Mouse (Mus musculus) midbrain, embryonic 11.5 days (tissue): Measurements from ENCODE around the gene Gsc2. TPM values are rescaled to one million over a fixed set of nuclear protein-coding genes. Genes with fewer than 3 reads are reported as not detected.
"Not testable (repeated sequence)": the region's sequence is repeated elsewhere in the genome, so short reads cannot be mapped to it uniquely, and the experiment has no call there.

Source experiments
- ATAC-seq: fragments of 200-750 bp; cut with Nextera tagmentation; 2 replicates; pipeline ENCODE4 v1.8.0; 2017; ENCODE audit warnings: moderate TSS enrichment, moderate library complexity; ENCODE audit not compliant: low FRiP score
- DNase-seq: peaks from one replicate; pipeline ENCODE4 v3.0.0; 2015; ENCODE audit warnings: low spot score; ENCODE audit errors: missing footprints
- H3K27ac ChIP-seq: fragments of 300-500 bp; sonication (generic); 2 replicates; pipeline ENCODE4 v1.5.1; 2014; ENCODE audit warnings: low read depth, low read length
- H3K27me3 ChIP-seq: fragments of 300-500 bp; sonication (generic); 2 replicates; pipeline ENCODE4 v1.6.1; 2014; ENCODE audit warnings: mild to moderate bottlenecking, low read length, moderate library complexity, mixed read lengths; ENCODE audit not compliant: control insufficient read depth, insufficient read depth
- H3K36me3 ChIP-seq: fragments of 300-500 bp; sonication (generic); 2 replicates; pipeline ENCODE4 v1.6.1; 2014; ENCODE audit warnings: mild to moderate bottlenecking, low read length, moderate library complexity, mixed read lengths; ENCODE audit not compliant: control insufficient read depth, insufficient read depth
- H3K4me1 ChIP-seq: fragments of 300-500 bp; sonication (generic); 2 replicates; pipeline ENCODE4 v1.6.1; 2014; ENCODE audit warnings: low read length; ENCODE audit not compliant: control insufficient read depth, insufficient read depth
- H3K4me2 ChIP-seq: fragments of 300-500 bp; sonication (generic); 2 replicates; pipeline ENCODE4 v1.6.1; 2014; ENCODE audit warnings: mild to moderate bottlenecking, moderate library complexity
- H3K4me3 ChIP-seq: fragments of 300-500 bp; sonication (generic); 2 replicates; pipeline ENCODE4 v1.5.1; 2014; ENCODE audit warnings: low read depth, low read length
- H3K9ac ChIP-seq: fragments of 300-500 bp; sonication (generic); 2 replicates; pipeline ENCODE4 v1.6.1; 2014; ENCODE audit warnings: low read length
- H3K9me3 ChIP-seq: fragments of 300-500 bp; sonication (generic); 2 replicates; pipeline ENCODE4 v1.6.1; 2016; ENCODE audit warnings: low read length; ENCODE audit not compliant: control insufficient read depth
- WGBS: fragments of 180-500 bp; shearing (Covaris S2); extraction: QIAGEN DNeasy Blood & Tissue Kit; methylation state at CpG from one replicate; pipeline ENCODE4 v1.1.7; 2014; 5-methylcytosine and 5-hydroxymethylcytosine counted together
- polyA plus RNA-seq: library from polyadenylated mRNA; unstranded; fragments of >200 nt; fragmentation: Nextera tagmentation; extraction: Ambion mirVana; gene quantifications from 2 replicates; pipeline ENCODE4 v1.2.1, GENCODE M21; 2014

Gsc2 gene
- polyA plus RNA-seq, result 0.95 and 1.1 TPM in 2 replicates

DNA sequence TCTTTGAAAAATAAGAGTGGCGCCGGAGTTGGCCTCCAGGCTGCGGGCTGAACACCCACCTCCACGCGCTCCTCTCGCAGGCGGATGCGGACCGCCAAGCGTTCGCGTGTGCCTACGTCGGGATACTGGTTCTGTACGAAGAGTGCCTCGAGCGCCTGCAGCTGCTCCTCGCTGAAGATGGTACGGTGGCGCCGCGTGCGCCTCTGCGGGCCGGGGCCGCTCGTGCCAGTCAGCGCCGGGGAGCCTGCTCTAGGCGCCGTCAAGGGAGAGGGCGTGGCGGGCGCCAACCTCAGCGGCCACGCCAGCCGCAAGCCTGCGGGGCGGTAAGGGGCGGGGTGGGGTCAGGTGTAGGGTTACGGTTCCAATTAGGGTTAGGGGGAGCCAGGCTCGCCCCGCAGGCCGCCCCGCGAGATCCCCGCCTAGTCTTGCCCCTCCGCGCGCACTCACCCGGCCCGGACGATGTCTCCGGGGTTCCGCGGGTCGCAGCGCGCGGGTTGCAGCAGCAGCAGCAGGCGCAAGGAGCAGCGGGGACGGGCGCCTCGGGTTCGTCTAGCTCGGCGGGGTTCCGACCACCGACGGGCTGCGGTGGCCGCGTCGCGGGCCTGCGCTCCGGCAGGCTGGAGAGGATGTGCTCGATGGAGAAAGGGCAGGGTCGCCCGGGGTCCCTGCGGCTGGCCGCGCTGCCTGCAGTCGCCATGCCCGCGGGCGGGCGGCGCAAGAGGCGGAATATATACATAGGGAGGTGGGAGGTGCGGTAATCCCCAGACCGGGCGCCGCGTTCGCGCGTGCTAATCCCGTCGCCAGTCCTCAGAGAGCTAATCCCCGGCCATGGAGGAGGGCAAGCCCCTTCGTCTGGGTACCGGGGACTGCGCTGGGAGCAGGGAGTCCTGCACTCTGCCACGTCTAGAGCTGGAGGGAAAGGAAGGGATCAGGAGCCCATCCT, at the start of gene Gsc2:
Gsc2 (minus strand) TSS at position 753 of the 943 bp plus-strand sequence.
- under 1% methylated on average over 103 of the region's 106 CpGs for WGBS
- Histone ChIP-seq H3K36me3 (no peaks in the 10 kb centered on the region), H3K4me3 (peak within 1 kb of the TSS; percentile 32), H3K4me2 (peak within 1 kb of the TSS; percentile 49), H3K27me3 (peaks cover 67% of the 10 kb centered on the region), H3K9ac (peak within 1 kb of the TSS; percentile 38; the same call in 1 of the 2 replicates), H3K9me3 (no peaks in the 10 kb centered on the region), H3K4me1 (peaks cover 17% of the 10 kb centered on the region), H3K27ac (no peak within 1 kb of the TSS)
- DNase-seq, result peak; percentile 91
- 0 out of 2 replicates have a peak, but pooled peaks have one; percentile 12 for ATAC-seq

DNA sequence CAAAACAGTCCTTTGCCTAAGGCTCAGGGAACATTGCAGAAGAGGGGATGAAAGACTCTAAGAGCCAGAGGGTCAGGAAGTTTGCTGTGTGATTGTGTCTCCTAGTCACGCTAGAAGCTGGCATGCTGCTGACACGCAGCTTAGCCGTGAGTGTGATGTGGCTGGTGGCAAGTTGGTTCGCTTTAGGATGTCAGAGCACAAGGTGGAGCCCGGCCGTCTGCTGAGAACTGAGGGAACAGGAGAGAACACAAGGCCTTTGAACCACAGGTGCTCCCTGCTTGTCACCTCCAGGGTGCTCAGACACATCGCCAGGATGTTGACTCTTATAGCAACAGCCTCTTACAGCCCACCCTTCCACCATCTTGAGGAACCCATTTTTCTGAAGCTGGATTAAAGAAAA, 47.2 kb upstream of the Gsc2 start:
- no peak overlapping the region for H3K4me3 ChIP-seq
- H3K9ac ChIP-seq, result no peak overlapping the region
- H3K36me3 ChIP-seq, result no peaks in the 10 kb centered on the region
- ATAC-seq (no peak), DNase-seq (no peak)
- no peak overlapping the region for H3K4me2 ChIP-seq
- H3K27me3 ChIP-seq, result no peaks in the 10 kb centered on the region
- no peaks in the 10 kb centered on the region for H3K9me3 ChIP-seq
- H3K4me1 ChIP-seq, result no peaks in the 10 kb centered on the region
- H3K27ac ChIP-seq, result no peak overlapping the region
- WGBS, result 79% methylated on average over 7 of the region's 7 CpGs

GRCm38 (mm10) chr16:17956052-17956638, 41.3 kb upstream of the Gsc2 start:
- not testable (repeated sequence) for H3K27ac ChIP-seq, H3K9ac ChIP-seq, DNase-seq, H3K4me1 ChIP-seq, H3K36me3 ChIP-seq, H3K4me2 ChIP-seq, ATAC-seq, H3K9me3 ChIP-seq, H3K27me3 ChIP-seq, H3K4me3 ChIP-seq
- 94% methylated on average over 15 of the region's 17 CpGs for WGBS

DNA sequence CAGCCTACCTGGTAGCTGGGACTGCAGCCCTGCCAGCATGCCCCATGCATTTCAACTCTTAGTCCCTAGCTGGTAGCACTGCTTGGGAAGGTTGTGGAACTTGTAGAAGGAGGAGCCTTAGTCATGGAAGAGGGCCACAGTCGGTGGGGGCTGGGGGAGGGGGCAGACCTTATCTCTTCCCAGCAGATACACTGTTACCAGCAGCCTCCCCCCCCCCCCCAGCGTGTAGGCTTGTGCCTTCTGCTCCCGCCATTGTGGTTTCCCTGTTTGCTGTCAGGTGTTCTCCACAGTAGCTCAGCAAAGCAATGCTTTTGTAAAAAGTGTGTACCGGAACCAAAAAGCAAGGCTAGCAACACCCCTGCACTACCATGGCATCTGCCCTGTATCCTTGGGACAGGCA, 36.8 kb upstream of the Gsc2 start:
- H3K4me3 ChIP-seq, result no peak overlapping the region
- H3K9me3 ChIP-seq, result no peaks in the 10 kb centered on the region
- H3K27me3 ChIP-seq, result no peaks in the 10 kb centered on the region
- H3K36me3 ChIP-seq, result no peaks in the 10 kb centered on the region
- H3K27ac ChIP-seq, result no peak overlapping the region
- H3K4me1 ChIP-seq, result peaks cover 15% of the 10 kb centered on the region
- H3K9ac ChIP-seq, result no peak overlapping the region
- H3K4me2 ChIP-seq, result no peak overlapping the region
- WGBS, result 75% methylated on average over 4 of the region's 4 CpGs
- DNase-seq, result no peak
- ATAC-seq, result no peak

- H3K9ac ChIP-seq, result peak overlapping the region; percentile 42
- 54% methylated on average over 4 of the region's 4 CpGs for WGBS
- H3K27me3 ChIP-seq, result no peaks in the 10 kb centered on the region
- H3K4me2 ChIP-seq, result no peak overlapping the region
- H3K9me3 ChIP-seq, result no peaks in the 10 kb centered on the region
- H3K36me3 ChIP-seq, result no peaks in the 10 kb centered on the region
- peak overlapping the region; percentile 76 for H3K27ac ChIP-seq
- H3K4me3 ChIP-seq, result no peak overlapping the region
- H3K4me1 ChIP-seq, result peaks cover 15% of the 10 kb centered on the region
- ATAC-seq, result peak; percentile 80
- no peak for DNase-seq
Observed at GRCm38 (mm10) chr16:17950068-17950467, 35.2 kb upstream of the Gsc2 start.

DNA sequence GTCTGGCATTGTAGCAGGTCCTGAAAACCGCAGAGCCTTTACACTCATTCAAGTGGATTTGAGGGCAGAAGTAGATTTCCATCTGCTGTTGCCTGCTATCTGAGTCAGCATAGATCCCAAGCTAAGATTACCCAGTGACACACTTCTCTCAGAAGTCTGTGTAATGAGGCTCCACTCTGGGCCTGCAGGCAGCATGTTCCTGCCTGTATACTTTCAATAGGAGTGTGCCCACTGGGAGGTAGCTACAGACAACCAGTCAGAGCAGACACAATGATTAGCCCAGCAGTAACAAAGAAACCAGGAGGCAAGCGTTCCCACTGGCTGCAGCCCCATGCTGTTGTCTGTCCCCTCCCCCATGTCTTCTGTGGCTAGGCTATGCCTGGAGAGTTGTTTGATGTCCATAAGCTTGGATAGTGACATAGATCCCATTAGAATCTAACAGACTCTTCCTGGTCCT, 34.6 kb upstream of the Gsc2 start:
- DNase-seq (peak; percentile 92), ATAC-seq (peak; percentile 96)
- H3K4me3 ChIP-seq, result no peak overlapping the region
- peak overlapping the region; percentile 38; the same call in 1 of the 2 replicates for H3K9ac ChIP-seq
- H3K4me2 ChIP-seq, result no peak overlapping the region
- no peaks in the 10 kb centered on the region for H3K9me3 ChIP-seq
- no peaks in the 10 kb centered on the region for H3K27me3 ChIP-seq
- WGBS, result 24% methylated on average over 2 of the region's 2 CpGs
- H3K4me1 ChIP-seq, result peaks cover 15% of the 10 kb centered on the region
- peak overlapping the region; percentile 76 for H3K27ac ChIP-seq
- H3K36me3 ChIP-seq, result no peaks in the 10 kb centered on the region

DNA sequence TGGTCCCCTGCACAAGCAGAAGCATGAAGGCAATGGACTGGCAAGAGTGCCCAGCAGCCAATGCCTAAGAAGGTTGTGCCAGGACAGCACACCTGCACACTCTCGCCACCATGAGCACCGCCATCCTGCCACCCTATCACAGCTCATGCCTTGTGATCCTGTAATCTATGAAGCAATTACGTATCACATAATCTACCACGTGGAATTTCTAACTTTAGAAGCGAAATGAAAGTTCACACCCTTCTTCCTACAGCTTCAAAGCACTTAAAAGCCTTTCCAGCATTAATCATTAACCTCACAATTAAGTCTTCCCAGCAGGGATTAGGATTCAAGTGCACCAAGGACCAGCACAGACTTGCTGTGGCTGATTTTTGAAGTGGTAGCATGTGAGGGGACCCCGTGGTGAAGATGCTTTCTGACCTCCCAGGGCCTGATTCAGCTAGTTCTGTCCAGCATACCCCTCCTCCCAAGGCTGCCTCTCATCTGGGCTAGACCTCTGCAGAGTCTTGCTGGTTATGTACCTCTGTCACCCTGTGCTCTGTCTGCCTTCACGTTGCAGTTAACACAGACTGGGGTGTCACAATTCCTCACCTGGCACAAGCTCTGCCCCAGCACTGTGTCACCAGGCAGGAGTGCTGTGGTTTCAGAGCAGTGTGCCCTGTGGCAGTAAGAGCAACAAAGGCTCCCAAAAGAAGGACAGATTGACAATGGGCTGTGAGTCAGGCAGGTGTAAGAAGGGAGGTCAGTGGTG, 30.4 kb upstream of the Gsc2 start:
- WGBS, result 67% methylated on average over 7 of the region's 7 CpGs
- no peaks in the 10 kb centered on the region for H3K9me3 ChIP-seq
- H3K9ac ChIP-seq, result no peak overlapping the region
- DNase-seq (no peak), ATAC-seq (no peak)
- H3K36me3 ChIP-seq, result no peaks in the 10 kb centered on the region
- H3K4me1 ChIP-seq, result peaks cover 13% of the 10 kb centered on the region
- no peak overlapping the region for H3K4me2 ChIP-seq
- no peak overlapping the region for H3K4me3 ChIP-seq
- H3K27me3 ChIP-seq, result no peaks in the 10 kb centered on the region
- H3K27ac ChIP-seq, result no peak overlapping the region

- DNase-seq (no peak), ATAC-seq (no peak)
- no peak overlapping the region for H3K4me3 ChIP-seq
- no peaks in the 10 kb centered on the region for H3K27me3 ChIP-seq
- no peaks in the 10 kb centered on the region for H3K36me3 ChIP-seq
- H3K4me1 ChIP-seq, result no peaks in the 10 kb centered on the region; the same call in 1 of the 2 replicates
- H3K9ac ChIP-seq, result no peak overlapping the region
- H3K9me3 ChIP-seq, result no peaks in the 10 kb centered on the region
- 74% methylated on average over 8 of the region's 8 CpGs for WGBS
- no peak overlapping the region for H3K4me2 ChIP-seq
- no peak overlapping the region for H3K27ac ChIP-seq
Observed at GRCm38 (mm10) chr16:17943466-17943865, 28.6 kb upstream of the Gsc2 start.
